19 mouse cellular contexts compared by ENCODE assay signal in the genomic region with DNA sequence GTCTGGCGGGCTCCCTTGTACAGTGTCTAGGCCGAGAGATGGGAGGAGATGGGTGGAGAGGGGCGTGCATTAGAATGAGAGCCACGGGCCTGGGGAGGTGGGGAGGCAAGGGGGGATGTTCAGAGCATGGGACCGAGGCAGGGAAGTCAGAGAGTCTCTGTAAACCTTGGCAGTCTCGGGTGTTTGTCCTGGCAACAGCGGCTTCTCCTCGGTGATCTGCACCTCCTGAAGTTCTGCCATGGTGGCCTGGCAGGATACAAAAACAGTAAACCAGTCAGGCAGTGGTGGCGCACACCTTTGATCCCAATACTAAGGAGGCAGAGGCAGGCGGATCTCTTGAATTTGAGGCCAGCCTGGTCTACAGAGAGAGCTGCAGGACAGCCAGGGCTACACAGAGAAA. TPM values are rescaled to one million over a fixed set of nuclear protein-coding genes. Genes with fewer than 3 reads are reported as not detected.
A peak's percentile ranks its signal among the peaks of the same experiment; 100 is the strongest.
DNase-seq lines count a peak whose midpoint lies in the region; ATAC-seq lines count a peak whose summit lies in the region.
"Had no signal": no experiment of that assay in that cellular context is flagged by ENCODE, and none has a peak within 500 bp of the region (broad histone marks: within the 10 kb centered on the region; RNA-seq: fewer than 3 reads in every experiment).

No protein-coding gene starts in this region.

- H3K4me3 ChIP-seq in hindbrain, embryonic 14.5 days (replicated peaks; ENCODE audit: low read length): no peak overlapping the region
- no peak overlapping the region for H3K4me3 ChIP-seq in hindbrain, embryonic 12.5 days
- no peak overlapping the region for H3K4me3 ChIP-seq in midbrain, embryonic 14.5 days (replicated peaks; ENCODE audit: low read depth, low read length)
- no peak overlapping the region for H3K4me3 ChIP-seq in midbrain, embryonic 10.5 days

- intact Hi-C loops in gastrocnemius, postnatal 14 days (cut with DNase I; ENCODE audit: low total_unique reads): no loop called here

- 87% methylated on average over 10 of the region's 10 CpGs for WGBS in hindbrain, embryonic 14.5 days
- 90% methylated on average over 10 of the region's 10 CpGs for WGBS in hindbrain, embryonic 12.5 days
- 88% methylated on average over 10 of the region's 10 CpGs for WGBS in midbrain, embryonic 14.5 days
- 89% methylated on average over 10 of the region's 10 CpGs for WGBS in midbrain, embryonic 10.5 days

- no peak for ATAC-seq in hindbrain, embryonic 14.5 days (ENCODE audit: low FRiP score)
- no peak for ATAC-seq in hindbrain, embryonic 12.5 days (ENCODE audit: low FRiP score)
- ATAC-seq in midbrain, embryonic 14.5 days (ENCODE audit: low FRiP score, low TSS enrichment): no peak

- DNase-seq in gastrocnemius, postnatal 25 days: peak; percentile 31
- DNase-seq in gastrocnemius, postnatal 14 days: no peak
- no peak for DNase-seq in hindbrain, embryonic 14.5 days (ENCODE audit: low spot score)
- no peak for DNase-seq in midbrain, embryonic 14.5 days
- DNase-seq in midbrain, embryonic 10.5 days (ENCODE audit: low spot score): no peak
- no peak for DNase-seq in urinary bladder, adult 18-20 months (ENCODE audit: low spot score in 2 of 2)
- DNase-seq: adrenal gland, adult 8-10 months; B cell, adult 2 months; cerebellum, adult 2 months; kidney, adult 2 months; kidney, postnatal 4 days; lung, postnatal 14 days; right cerebral cortex, adult 18-20 months; thymus, postnatal 36 days had no signal

- no peaks in the 10 kb centered on the region for H3K9me3 ChIP-seq in hindbrain, embryonic 14.5 days (ENCODE audit: control insufficient read depth, low read length)
- no peaks in the 10 kb centered on the region for H3K9me3 ChIP-seq in hindbrain, embryonic 12.5 days (replicated peaks)
- no peaks in the 10 kb centered on the region for H3K9me3 ChIP-seq in midbrain, embryonic 14.5 days (ENCODE audit: control insufficient read depth, low read length)
- H3K9me3 ChIP-seq in midbrain, embryonic 10.5 days (replicated peaks): no peaks in the 10 kb centered on the region

- H3K27me3 ChIP-seq in hindbrain, embryonic 14.5 days (ENCODE audit: control insufficient read depth, insufficient read depth, low read length): 0 out of 2 replicates have a peak, but pooled peaks cover 3% of the 10 kb centered on the region
- H3K27me3 ChIP-seq in hindbrain, embryonic 12.5 days: peaks cover 29% of the 10 kb centered on the region
- no peaks in the 10 kb centered on the region for H3K27me3 ChIP-seq in midbrain, embryonic 14.5 days (ENCODE audit: control insufficient read depth, insufficient read depth, low read length)
- peaks cover 48% of the 10 kb centered on the region for H3K27me3 ChIP-seq in midbrain, embryonic 10.5 days (ENCODE audit: low read depth, poor library complexity, severe bottlenecking)

- no peak overlapping the region for H3K27ac ChIP-seq in hindbrain, embryonic 14.5 days
- H3K27ac ChIP-seq in hindbrain, embryonic 12.5 days: no peak overlapping the region
- no peak overlapping the region for H3K27ac ChIP-seq in midbrain, embryonic 14.5 days (replicated peaks; ENCODE audit: low read depth, low read length)
- no peak overlapping the region for H3K27ac ChIP-seq in midbrain, embryonic 10.5 days (replicated peaks)

- peaks cover 16% of the 10 kb centered on the region; the same call in 1 of the 2 replicates for H3K4me1 ChIP-seq in hindbrain, embryonic 14.5 days (replicated peaks; ENCODE audit: control insufficient read depth, insufficient read depth, low read length)
- H3K4me1 ChIP-seq in hindbrain, embryonic 12.5 days: peaks cover 26% of the 10 kb centered on the region
- H3K4me1 ChIP-seq in midbrain, embryonic 14.5 days (ENCODE audit: control insufficient read depth, insufficient read depth, low read length): peaks cover 14% of the 10 kb centered on the region
- peaks cover 32% of the 10 kb centered on the region for H3K4me1 ChIP-seq in midbrain, embryonic 10.5 days

- no peak overlapping the region for H3K9ac ChIP-seq in hindbrain, embryonic 14.5 days
- no peak overlapping the region for H3K9ac ChIP-seq in hindbrain, embryonic 12.5 days
- no peak overlapping the region for H3K9ac ChIP-seq in midbrain, embryonic 14.5 days (replicated peaks; ENCODE audit: low read length)

- H3K4me2 ChIP-seq in hindbrain, embryonic 14.5 days (replicated peaks): peak overlapping the region; percentile 12; the same call in 1 of the 2 replicates
- H3K4me2 ChIP-seq in hindbrain, embryonic 12.5 days (replicated peaks): no peak overlapping the region
- H3K4me2 ChIP-seq in midbrain, embryonic 14.5 days (ENCODE audit: low read length): peak overlapping the region; percentile 98

- no peaks in the 10 kb centered on the region for H3K36me3 ChIP-seq in hindbrain, embryonic 14.5 days (replicated peaks; ENCODE audit: control insufficient read depth, insufficient read depth)
- no peaks in the 10 kb centered on the region for H3K36me3 ChIP-seq in hindbrain, embryonic 12.5 days
- no peaks in the 10 kb centered on the region for H3K36me3 ChIP-seq in midbrain, embryonic 14.5 days (ENCODE audit: control insufficient read depth, insufficient read depth, low read length)
- H3K36me3 ChIP-seq in midbrain, embryonic 10.5 days: no peaks in the 10 kb centered on the region

RNA-seq across cellular contexts. Expression of a gene that starts 2.7 kb away (rescaled TPM):
- total RNA-seq in gastrocnemius, postnatal 25 days (2021): 1,000 to 10,000 TPM; 1,373 to 1,538 TPM
- total RNA-seq in gastrocnemius, postnatal 14 days (2021): 1,000 to 10,000 TPM in 1 of 2 experiments, 100 to 1,000 TPM in 1; 964 to 1,110 TPM
- 165 and 190 TPM in 2 replicates for polyA plus RNA-seq in hindbrain, embryonic 14.5 days (2014; fragmentation: Nextera tagmentation; extraction: Ambion mirVana)
- 34.2 and 39.1 TPM in 2 replicates for polyA plus RNA-seq in hindbrain, embryonic 12.5 days (2016; fragmentation: Nextera tagmentation; extraction: Ambion mirVana)
- 98.7 and 128 TPM in 2 replicates for polyA plus RNA-seq in midbrain, embryonic 14.5 days (2014; fragmentation: Nextera tagmentation; extraction: Ambion mirVana)
- polyA plus RNA-seq in midbrain, embryonic 10.5 days (2016; fragmentation: Nextera tagmentation; extraction: Ambion mirVana): 8.4 and 11.1 TPM in 2 replicates

RNA-seq across cellular contexts. Expression of a gene that starts 6.9 kb away (rescaled TPM):
- 1 to 10 TPM in 1 of 2 experiments, under 1 TPM in 1; 0.62 to 1.1 TPM for total RNA-seq in gastrocnemius, postnatal 25 days (2021)
- under 1 TPM in 1 of 2 experiments, not detected in 1; 0.35 TPM for total RNA-seq in gastrocnemius, postnatal 14 days (2021)
- not detected in 2 replicates for polyA plus RNA-seq in hindbrain, embryonic 14.5 days (2014; fragmentation: Nextera tagmentation; extraction: Ambion mirVana)
- polyA plus RNA-seq in hindbrain, embryonic 12.5 days (2016; fragmentation: Nextera tagmentation; extraction: Ambion mirVana): not detected in 2 replicates
- not detected in 2 replicates for polyA plus RNA-seq in midbrain, embryonic 14.5 days (2014; fragmentation: Nextera tagmentation; extraction: Ambion mirVana)
- not detected in 2 replicates for polyA plus RNA-seq in midbrain, embryonic 10.5 days (2016; fragmentation: Nextera tagmentation; extraction: Ambion mirVana)
- total RNA-seq: adrenal gland, adult 8-10 months; ES-E14; hematopoietic stem cell, adult 5-6 weeks; neutrophil, adult 5-6 weeks had no signal
- polyA plus RNA-seq: cerebellum, adult 2 months; kidney, adult 2 months; limb, embryonic 14.5 days had no signal

RNA-seq across cellular contexts. Expression of a gene that starts 11.3 kb away (rescaled TPM):
- total RNA-seq in gastrocnemius, postnatal 25 days (2021): not detected
- not detected for total RNA-seq in gastrocnemius, postnatal 14 days (2021)
- polyA plus RNA-seq in hindbrain, embryonic 14.5 days (2014; fragmentation: Nextera tagmentation; extraction: Ambion mirVana): not detected in 2 replicates
- polyA plus RNA-seq in hindbrain, embryonic 12.5 days (2016; fragmentation: Nextera tagmentation; extraction: Ambion mirVana): not detected in 2 replicates
- polyA plus RNA-seq in midbrain, embryonic 14.5 days (2014; fragmentation: Nextera tagmentation; extraction: Ambion mirVana): not detected in 2 replicates
- not detected in 2 replicates for polyA plus RNA-seq in midbrain, embryonic 10.5 days (2016; fragmentation: Nextera tagmentation; extraction: Ambion mirVana)
- total RNA-seq: adrenal gland, adult 8-10 months; ES-E14; hematopoietic stem cell, adult 5-6 weeks; neutrophil, adult 5-6 weeks had no signal
- polyA plus RNA-seq: cerebellum, adult 2 months; kidney, adult 2 months; limb, embryonic 14.5 days had no signal

RNA-seq across cellular contexts. Expression of a gene that starts 18.6 kb away (rescaled TPM):
- under 1 TPM; 0.46 to 0.54 TPM for total RNA-seq in gastrocnemius, postnatal 25 days (2021)
- under 1 TPM; 0.31 to 0.37 TPM for total RNA-seq in gastrocnemius, postnatal 14 days (2021)
- 0.95 and 1.5 TPM in 2 replicates for polyA plus RNA-seq in hindbrain, embryonic 14.5 days (2014; fragmentation: Nextera tagmentation; extraction: Ambion mirVana)
- 0.89 and 1.4 TPM in 2 replicates for polyA plus RNA-seq in hindbrain, embryonic 12.5 days (2016; fragmentation: Nextera tagmentation; extraction: Ambion mirVana)
- polyA plus RNA-seq in midbrain, embryonic 14.5 days (2014; fragmentation: Nextera tagmentation; extraction: Ambion mirVana): 1.1 and 1.8 TPM in 2 replicates
- polyA plus RNA-seq in midbrain, embryonic 10.5 days (2016; fragmentation: Nextera tagmentation; extraction: Ambion mirVana): 0.58 and 0.65 TPM in 2 replicates
- total RNA-seq: hematopoietic stem cell, adult 5-6 weeks had no signal

RNA-seq across cellular contexts. Expression of a gene that starts 26.7 kb away (rescaled TPM):
- 10 to 100 TPM in 1 of 2 experiments, 1 to 10 TPM in 1; 9.3 to 15.8 TPM for total RNA-seq in gastrocnemius, postnatal 25 days (2021)
- total RNA-seq in gastrocnemius, postnatal 14 days (2021): 10 to 100 TPM in 1 of 2 experiments, 1 to 10 TPM in 1; 8.3 to 13.1 TPM
- 76.0 and 87.5 TPM in 2 replicates for polyA plus RNA-seq in hindbrain, embryonic 14.5 days (2014; fragmentation: Nextera tagmentation; extraction: Ambion mirVana)
- 61.8 and 62.9 TPM in 2 replicates for polyA plus RNA-seq in hindbrain, embryonic 12.5 days (2016; fragmentation: Nextera tagmentation; extraction: Ambion mirVana)
- 85.2 and 85.6 TPM in 2 replicates for polyA plus RNA-seq in midbrain, embryonic 14.5 days (2014; fragmentation: Nextera tagmentation; extraction: Ambion mirVana)
- polyA plus RNA-seq in midbrain, embryonic 10.5 days (2016; fragmentation: Nextera tagmentation; extraction: Ambion mirVana): 40.6 and 46.3 TPM in 2 replicates
